Mouse (Mus musculus) cerebellum, adult 2 months (tissue): Measurements from ENCODE around the gene Ciart.

Source experiments
- CTCF ChIP-seq: fragments of 200-500 bp; IDR thresholded peaks from 2 replicates; pipeline ENCODE4 v1.5.1; 2011; ENCODE audit warnings: low read depth, mild to moderate bottlenecking, control low read depth, low read length, moderate library complexity, borderline replicate concordance; ENCODE audit not compliant: insufficient read depth
- POLR2A ChIP-seq: fragments of 200-500 bp; IDR thresholded peaks from 2 replicates; pipeline ENCODE4 v1.6.1; 2011; ENCODE audit warnings: low read length, control low read depth, borderline replicate concordance; ENCODE audit not compliant: insufficient read depth

DNA sequence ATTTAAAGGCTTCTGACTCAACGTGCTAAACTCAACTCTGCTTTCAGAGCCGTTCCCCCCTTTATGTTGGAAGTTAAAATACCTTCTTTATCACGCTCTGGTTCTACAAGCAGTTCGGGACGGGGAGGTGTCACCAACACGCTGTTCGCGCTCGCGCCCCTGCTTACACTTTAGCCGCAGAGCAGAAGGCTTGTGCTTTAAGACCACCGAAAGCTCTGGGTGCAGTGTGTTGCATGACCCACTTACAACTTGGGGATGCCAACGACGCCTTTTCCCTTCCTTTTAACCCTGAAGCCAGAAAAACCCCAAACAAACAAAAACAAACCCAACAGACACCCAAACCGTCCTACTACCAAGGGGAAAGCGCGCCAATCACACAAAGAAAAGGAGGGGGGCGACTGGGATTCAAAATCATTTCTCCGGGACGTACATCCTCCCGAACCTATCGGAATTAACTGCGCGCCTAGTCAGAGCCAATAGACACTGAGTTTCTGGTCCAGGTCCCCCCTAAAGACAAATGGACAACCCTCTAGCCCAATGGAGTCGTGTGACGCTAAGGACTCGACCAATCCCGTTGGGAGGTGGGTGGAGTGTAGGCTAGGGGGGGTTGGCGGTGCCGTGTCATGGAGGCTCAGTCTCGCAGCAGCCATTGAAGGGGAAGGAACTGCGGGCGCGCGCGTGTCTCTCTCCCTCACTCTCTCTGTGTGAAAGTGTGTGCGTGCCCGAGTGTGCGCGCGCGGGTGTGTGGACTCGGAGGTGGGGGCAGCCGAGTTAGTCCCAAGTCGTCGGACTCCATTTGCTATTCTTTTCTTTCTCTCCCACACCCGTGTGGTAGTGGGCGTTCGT is 46.8 kb upstream of the Ciart start, which contains the start of gene Anp32e:
- TF ChIP-seq CTCF = no peak
- TF ChIP-seq POLR2A = peak; percentile 76; the same call in 1 of the 2 replicates
